Mouse (Mus musculus) CD4-positive, CD25-positive, alpha-beta regulatory T cell, adult 2 months (primary cell): Measurements from ENCODE around the gene Cdc14b.
A peak's percentile ranks its signal among the peaks of the same experiment; 100 is the strongest.

Source experiments
- DNase-seq: peaks from one replicate; pipeline ENCODE4 v3.0.0-alpha.2; 2012; ENCODE audit warnings: low read depth, low spot score

Cdc14b gene

DNA sequence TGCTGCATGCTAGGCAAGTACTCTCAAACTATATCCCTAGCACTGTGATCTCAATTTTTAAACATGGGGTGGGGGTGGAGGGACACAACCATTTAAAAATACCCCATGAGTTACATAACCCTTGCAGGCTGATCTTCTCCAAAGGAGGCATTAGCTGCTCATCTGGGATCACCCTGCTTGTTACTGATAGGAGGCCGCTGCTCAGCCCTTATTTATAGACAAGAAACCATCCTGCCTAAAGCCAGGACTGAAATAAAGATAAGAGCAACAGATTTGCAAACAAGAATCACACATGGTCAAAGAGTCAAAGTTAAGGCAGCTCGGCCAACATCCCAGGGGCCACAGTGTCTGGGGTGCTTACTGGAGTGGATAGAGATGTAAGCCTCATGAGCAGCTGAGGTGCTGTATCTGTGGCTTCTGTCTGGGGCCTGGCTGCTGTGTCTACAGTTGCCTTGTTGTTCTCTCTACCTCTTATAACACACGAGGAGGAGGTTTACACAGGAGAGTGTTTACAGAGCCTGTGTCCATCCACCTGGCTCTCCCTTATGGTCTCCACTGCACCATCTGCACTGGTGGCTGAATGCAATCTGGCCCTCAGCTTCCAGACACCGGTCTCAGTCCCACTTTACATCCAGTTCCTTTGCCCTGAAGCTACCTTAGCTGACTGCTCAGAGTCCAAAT, 38.0 kb downstream of the Cdc14b start:
- no peak for DNase-seq

GRCm38 (mm10) chr13:64235777-64236176, 39.3 kb downstream of the Cdc14b start:
- no peak for DNase-seq

- DNase-seq, result no peak
These were observed 39.9 kb downstream of the Cdc14b start for GRCm38 (mm10) chr13:64235062-64235715.

- no peak for DNase-seq
These were observed 42.0 kb downstream of the Cdc14b start for GRCm38 (mm10) chr13:64233139-64233538.

DNA sequence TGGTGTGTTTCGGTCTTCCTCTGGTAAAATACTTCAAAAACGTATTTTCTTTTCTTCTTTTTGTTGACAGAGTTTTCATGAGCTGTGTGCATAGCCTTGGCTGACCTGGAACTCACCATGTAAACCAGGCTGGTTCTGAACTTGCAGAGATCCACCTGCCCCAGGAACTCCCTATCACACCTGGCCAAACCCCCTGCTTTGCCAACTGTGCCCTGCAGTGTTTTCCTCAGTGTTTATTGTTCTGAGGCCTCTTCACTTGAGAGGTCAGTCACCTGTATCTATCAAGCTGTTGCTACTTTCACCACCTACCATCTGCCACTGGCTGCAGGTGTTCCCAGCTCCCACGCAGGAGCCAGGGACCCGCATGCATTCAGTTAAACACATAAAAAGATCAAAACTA, 48.4 kb downstream of the Cdc14b start:
- no peak for DNase-seq

DNA sequence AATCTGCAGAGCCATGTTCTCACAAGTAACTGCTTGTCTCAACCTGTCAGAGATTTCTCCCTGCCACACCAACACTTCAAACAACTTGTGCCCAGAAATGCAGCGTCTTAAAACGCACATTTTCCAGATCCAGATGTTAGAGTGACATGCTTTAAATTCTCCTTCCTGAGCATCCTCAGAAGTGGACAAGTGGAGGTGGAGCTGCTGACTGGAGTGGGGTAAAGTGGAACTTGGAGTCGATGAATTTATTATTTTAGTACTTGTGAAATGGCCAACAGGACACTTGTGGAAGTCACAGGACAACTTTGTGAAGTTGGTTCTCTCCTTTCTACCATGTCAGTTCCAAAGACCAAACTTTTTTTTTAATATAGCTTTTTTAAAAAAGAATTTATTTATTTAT, 49.4 kb downstream of the Cdc14b start:
- DNase-seq, result no peak

- DNase-seq, result no peak
These were observed 60.2 kb downstream of the Cdc14b start for GRCm38 (mm10) chr13:64214891-64215290.

DNA sequence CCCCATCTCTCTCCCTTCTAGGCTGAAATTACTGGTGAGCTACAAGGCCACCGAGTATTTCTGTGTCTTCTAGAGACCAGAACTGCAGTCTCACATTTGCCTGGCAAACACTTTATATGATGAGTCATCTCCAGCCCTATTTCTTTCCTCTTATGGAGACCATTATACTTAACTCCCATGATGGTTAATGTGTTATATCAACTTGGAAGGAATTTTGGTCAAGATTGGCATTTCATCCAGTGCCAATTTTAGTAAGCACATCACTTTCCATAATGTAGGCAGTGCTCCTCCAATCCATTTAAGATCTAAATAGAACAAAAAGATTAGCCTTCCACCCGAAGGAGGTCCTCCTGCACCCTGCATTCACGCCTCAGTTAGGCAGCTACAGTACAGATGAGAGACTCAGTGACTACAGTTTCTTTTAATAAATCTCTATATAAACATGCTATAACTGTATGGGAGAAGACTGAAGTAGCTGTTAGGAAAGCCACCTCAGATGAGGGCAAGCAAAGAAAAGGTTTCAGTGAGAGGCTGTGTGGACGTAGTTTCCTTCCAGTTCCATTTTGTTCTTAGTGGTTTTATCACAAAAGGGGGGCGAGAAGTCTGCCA, 63.0 kb downstream of the Cdc14b start:
- DNase-seq, result no peak

DNA sequence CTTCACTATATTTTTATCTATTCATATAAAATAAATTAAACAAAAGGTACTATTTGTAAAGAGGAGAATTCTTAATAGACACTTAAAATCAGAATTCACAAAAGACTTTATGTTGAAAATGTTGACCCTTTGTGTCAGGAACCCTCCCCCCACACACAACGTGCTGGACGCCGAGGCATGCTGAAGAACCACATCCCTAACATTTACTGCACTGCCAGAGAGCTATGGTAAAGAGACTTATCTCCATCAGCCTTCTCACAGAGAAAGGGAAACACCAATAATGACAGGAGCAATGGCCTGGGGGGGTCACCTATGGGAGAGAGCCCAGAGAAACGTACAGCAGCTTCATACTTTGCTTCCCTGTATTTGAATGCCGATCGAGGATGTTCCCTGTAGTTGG, 66.9 kb downstream of the Cdc14b start:
- DNase-seq, result no peak

- peak; percentile 4 for DNase-seq
These were observed 69.9 kb downstream of the Cdc14b start for GRCm38 (mm10) chr13:64205186-64205585.

- DNase-seq, result peak; percentile 48
These were observed 70.4 kb downstream of the Cdc14b start for GRCm38 (mm10) chr13:64204726-64205125.

DNA sequence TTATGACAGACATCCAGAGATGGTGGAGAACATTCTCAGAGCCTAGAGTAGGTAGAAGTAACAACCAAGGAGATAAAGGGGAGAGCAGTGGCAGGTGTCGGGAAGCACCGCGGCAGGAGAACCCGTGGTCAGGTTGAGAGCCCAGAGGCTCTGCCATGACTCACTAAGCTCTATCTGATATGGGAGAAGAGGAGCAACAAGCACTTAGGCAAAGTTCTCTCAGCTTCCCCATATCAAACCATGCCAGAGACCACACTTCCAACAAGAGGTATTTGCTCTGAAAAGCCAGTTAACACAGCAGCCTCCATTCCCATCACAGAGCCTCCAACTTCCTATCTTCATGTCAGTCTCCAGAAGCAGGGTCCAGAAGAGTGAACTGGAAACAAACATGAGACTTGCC, 74.2 kb downstream of the Cdc14b start:
- no peak for DNase-seq

- DNase-seq, result no peak
These were observed 76.8 kb downstream of the Cdc14b start for GRCm38 (mm10) chr13:64198310-64198709.

- no peak for DNase-seq
These were observed 77.2 kb downstream of the Cdc14b start for GRCm38 (mm10) chr13:64197899-64198298.

GRCm38 (mm10) chr13:64187065-64187464, 88.0 kb downstream of the Cdc14b start:
- DNase-seq, result no peak

- no peak for DNase-seq
These were observed 88.6 kb downstream of the Cdc14b start for GRCm38 (mm10) chr13:64186516-64186915.

DNA sequence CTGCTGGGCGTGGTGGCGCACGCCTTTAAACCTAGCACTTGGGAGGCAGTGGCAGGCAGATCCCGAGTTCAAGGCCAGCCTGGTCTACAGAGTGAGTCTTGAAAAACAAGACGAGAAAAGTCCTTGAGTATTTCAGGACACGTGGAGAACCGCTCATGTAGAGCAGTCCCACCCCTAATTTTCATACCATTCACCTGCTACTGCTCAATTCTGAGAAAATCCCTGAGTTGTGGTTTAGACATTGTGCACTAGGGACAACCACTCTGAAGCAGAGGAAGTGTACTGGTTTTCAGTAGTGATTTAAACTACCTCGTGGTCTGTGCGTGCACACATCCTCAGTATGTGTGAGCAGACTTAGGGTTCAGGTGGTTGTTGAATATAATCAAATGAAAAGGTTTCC, 89.5 kb downstream of the Cdc14b start:
- DNase-seq, result no peak

DNA sequence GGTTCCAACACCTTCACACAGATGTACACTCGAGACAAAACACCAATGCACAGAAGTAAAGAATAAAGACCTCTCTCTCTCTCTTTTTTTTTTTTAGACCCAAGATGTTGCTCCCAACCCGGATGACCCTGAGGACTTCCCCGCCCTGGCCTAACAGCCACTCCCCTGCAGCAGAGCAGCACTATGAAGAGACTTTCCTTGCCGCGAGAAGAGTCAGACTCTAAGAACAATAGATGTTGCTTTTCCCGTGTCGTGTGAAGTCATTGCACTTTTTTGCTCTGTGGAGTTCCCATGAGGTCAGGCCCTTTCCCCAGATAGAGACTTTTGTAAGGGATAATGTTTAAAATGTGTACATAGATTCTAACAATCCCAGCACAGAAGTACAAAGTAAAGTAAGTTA, 89.9 kb downstream of the Cdc14b start:
- no peak for DNase-seq

- DNase-seq, result no peak
These were observed 90.7 kb downstream of the Cdc14b start for GRCm38 (mm10) chr13:64184361-64184760.

DNA sequence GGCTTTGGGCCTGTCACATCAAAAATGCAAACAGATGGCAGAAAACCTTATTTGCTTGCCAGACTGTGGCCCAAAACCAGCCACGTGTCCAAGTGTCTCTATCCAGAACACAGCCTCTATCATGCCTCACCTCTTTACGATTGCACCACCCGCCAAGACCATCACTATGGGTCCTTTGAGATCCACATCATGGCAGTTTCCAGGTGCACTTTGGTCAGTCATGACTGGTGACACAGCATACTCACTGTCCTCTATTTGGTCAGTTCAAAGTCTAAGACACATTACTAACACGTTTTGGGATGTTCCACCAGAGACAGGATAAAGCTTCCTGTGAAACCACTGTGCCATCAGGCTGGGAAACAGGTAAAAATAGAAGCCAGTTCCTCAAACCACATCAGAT, 91.5 kb downstream of the Cdc14b start:
- no peak for DNase-seq

GRCm38 (mm10) chr13:64182091-64182490, 93.0 kb downstream of the Cdc14b start:
- no peak for DNase-seq

DNA sequence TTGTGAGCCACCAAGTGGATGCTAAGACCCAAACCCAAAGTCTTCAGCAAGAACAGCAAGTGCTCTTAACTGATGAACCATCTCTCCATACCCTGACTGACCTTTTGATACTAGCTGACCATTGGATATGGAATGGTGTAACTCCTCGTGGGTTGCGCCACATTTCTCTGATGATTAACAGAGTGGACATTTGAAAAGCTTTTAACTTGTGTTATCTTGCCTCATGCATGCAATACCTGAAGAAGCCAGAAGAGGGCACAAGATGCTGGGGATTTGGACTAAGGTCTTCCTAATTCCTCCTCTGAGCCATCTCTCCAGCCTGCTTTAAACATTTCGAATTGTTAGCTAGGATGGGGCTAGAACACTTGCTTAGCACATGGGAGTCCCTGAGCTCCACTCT, 94.2 kb downstream of the Cdc14b start:
- DNase-seq, result peak; percentile 72

- peak; percentile 43 for DNase-seq
These were observed 94.8 kb downstream of the Cdc14b start for GRCm38 (mm10) chr13:64180300-64180699.
